Mouse (Mus musculus): Measurements from ENCODE around the gene Ddr2. TPM values are rescaled to one million over a fixed set of nuclear protein-coding genes. Genes with fewer than 3 reads are reported as not detected.
A peak's percentile ranks its signal among the peaks of the same experiment; 100 is the strongest.

The Ddr2 gene
- polyA plus RNA-seq, 1 experiment from 2014 or later, result 38.6 TPM

GRCm38 (mm10) chr1:169953106-169953505 is 157.5 kb downstream of the Ddr2 start:
- H3K4me2 ChIP-seq (replicated peaks), result no peak overlapping the region
- H3K4me1 ChIP-seq (replicated peaks), result no peaks in the 10 kb centered on the region
- H3K9ac ChIP-seq, result no peak overlapping the region
- no peaks in the 10 kb centered on the region for H3K27me3 ChIP-seq (replicated peaks)
- no peak overlapping the region for H3K27ac ChIP-seq
- ATAC-seq, result no peak
- H3K4me3 ChIP-seq (replicated peaks), result no peak overlapping the region
- peaks cover 23% of the 10 kb centered on the region for H3K36me3 ChIP-seq
- H3K9me3 ChIP-seq, result no peaks in the 10 kb centered on the region
- whole genome bisulfite sequencing, result 92% methylated on average over 10 of the region's 10 CpGs

- no peak overlapping the region for H3K4me2 ChIP-seq (replicated peaks)
- H3K36me3 ChIP-seq, result peaks cover 23% of the 10 kb centered on the region
- no peaks in the 10 kb centered on the region for H3K4me1 ChIP-seq (replicated peaks)
- WGBS, result 96% methylated on average over 10 of the region's 10 CpGs
- no peak overlapping the region for H3K4me3 ChIP-seq (replicated peaks)
- no peak overlapping the region for H3K27ac ChIP-seq
- ATAC-seq, result no peak
- H3K9me3 ChIP-seq, result no peaks in the 10 kb centered on the region
- no peak overlapping the region for H3K9ac ChIP-seq
- no peaks in the 10 kb centered on the region for H3K27me3 ChIP-seq (replicated peaks)
These were observed 157.9 kb downstream of the Ddr2 start for GRCm38 (mm10) chr1:169952636-169953035.

DNA sequence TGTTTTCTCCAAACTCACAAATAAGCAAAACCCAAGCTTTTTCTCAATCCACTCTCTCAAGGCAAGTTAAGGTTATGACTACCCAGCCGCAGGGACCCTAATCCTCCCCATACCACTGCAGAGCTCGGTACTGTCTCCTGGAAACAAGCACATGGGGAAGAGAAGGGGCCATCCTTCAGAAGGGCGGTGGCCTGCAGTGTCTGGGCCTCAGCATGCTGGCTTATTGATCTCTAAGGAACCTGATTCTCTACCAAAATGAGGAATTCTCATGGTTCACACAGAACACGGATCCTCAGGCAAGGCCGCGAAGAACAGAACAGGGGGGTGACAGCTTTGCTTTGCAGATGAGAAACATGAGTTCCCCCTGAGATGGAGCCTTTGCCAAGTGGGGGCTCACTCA is 159.0 kb downstream of the Ddr2 start:
- Histone ChIP-seq H3K27me3 (replicated peaks) (no peaks in the 10 kb centered on the region), H3K4me3 (replicated peaks) (no peak overlapping the region), H3K9me3 (no peaks in the 10 kb centered on the region), H3K4me2 (replicated peaks) (no peak overlapping the region), H3K9ac (no peak overlapping the region), H3K4me1 (replicated peaks) (no peaks in the 10 kb centered on the region), H3K27ac (no peak overlapping the region), H3K36me3 (peaks cover 23% of the 10 kb centered on the region)
- WGBS, result 91% methylated on average over 6 of the region's 6 CpGs
- no peak for ATAC-seq

- 93% methylated on average over 4 of the region's 4 CpGs for WGBS
- Histone ChIP-seq H3K4me3 (replicated peaks) (no peak overlapping the region), H3K4me1 (replicated peaks) (no peaks in the 10 kb centered on the region), H3K27me3 (replicated peaks) (no peaks in the 10 kb centered on the region), H3K27ac (no peak overlapping the region), H3K9me3 (no peaks in the 10 kb centered on the region), H3K4me2 (replicated peaks) (no peak overlapping the region), H3K36me3 (peaks cover 17% of the 10 kb centered on the region), H3K9ac (no peak overlapping the region)
- ATAC-seq, result no peak
These were observed 159.9 kb downstream of the Ddr2 start for GRCm38 (mm10) chr1:169950651-169951050.

DNA sequence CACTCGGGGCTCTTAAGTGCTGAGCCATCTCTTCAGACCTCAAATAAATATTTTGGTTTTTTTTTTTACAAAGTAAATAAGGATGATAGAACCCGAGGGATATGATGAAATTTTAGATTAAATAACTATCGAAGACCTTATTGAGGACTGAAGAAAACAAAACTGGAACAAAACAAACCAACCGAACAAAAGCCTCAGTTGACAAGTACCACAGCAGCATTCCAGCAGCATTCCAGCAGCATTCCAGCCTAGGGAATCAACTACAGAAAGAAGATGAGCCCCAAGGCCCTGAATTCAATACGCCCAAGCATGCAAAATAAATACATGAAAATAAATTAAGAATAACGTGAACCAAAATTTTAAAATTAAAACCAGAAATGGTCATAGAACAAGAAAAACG is 160.6 kb downstream of the Ddr2 start:
- no peak overlapping the region for H3K4me2 ChIP-seq (replicated peaks)
- WGBS, result 59% methylated on average over 7 of the region's 7 CpGs
- no peaks in the 10 kb centered on the region for H3K4me1 ChIP-seq (replicated peaks)
- no peaks in the 10 kb centered on the region for H3K9me3 ChIP-seq
- no peaks in the 10 kb centered on the region for H3K27me3 ChIP-seq (replicated peaks)
- H3K9ac ChIP-seq, result no peak overlapping the region
- H3K27ac ChIP-seq, result no peak overlapping the region
- H3K4me3 ChIP-seq (replicated peaks), result no peak overlapping the region
- ATAC-seq, result no peak
- peaks cover 15% of the 10 kb centered on the region; the same call in 1 of the 2 replicates for H3K36me3 ChIP-seq

DNA sequence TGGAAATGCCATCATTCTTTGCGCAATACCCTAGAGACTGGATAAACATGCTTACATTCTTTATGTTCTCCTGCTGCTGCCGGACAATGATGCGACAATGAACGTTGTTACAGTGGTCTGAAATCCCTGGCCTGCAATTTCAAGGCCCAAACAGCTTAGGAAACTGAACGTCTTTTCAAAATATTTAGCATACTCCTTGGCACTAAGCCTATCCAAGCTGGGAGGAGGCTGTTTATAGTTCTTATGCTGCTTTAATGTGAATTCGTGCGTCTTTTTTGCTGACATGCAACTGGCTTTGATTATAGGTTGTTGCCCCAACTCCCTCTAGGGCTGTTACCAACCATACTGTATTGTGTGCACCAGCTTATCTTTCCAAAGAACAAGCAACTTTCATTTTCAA is 161.7 kb downstream of the Ddr2 start:
- 56% methylated on average over 7 of the region's 7 CpGs for WGBS
- no peaks in the 10 kb centered on the region for H3K4me1 ChIP-seq (replicated peaks)

GRCm38 (mm10) chr1:169948280-169948679 is 162.3 kb downstream of the Ddr2 start:
- H3K36me3 ChIP-seq, result peaks cover 6% of the 10 kb centered on the region; the same call in 1 of the 2 replicates
- H3K9ac ChIP-seq, result no peak overlapping the region
- no peaks in the 10 kb centered on the region for H3K27me3 ChIP-seq (replicated peaks)
- H3K4me1 ChIP-seq (replicated peaks), result no peaks in the 10 kb centered on the region
- H3K27ac ChIP-seq, result no peak overlapping the region
- H3K4me2 ChIP-seq (replicated peaks), result no peak overlapping the region
- ATAC-seq, result no peak
- H3K4me3 ChIP-seq (replicated peaks), result no peak overlapping the region
- 65% methylated on average over 7 of the region's 7 CpGs for WGBS
- no peaks in the 10 kb centered on the region for H3K9me3 ChIP-seq

More for the DNA sequence above, 161.7 kb downstream of the Ddr2 start:
- no peak for ATAC-seq
- H3K4me3 ChIP-seq (replicated peaks), result no peak overlapping the region
- H3K9me3 ChIP-seq, result no peaks in the 10 kb centered on the region
- no peaks in the 10 kb centered on the region for H3K27me3 ChIP-seq (replicated peaks)
- H3K36me3 ChIP-seq, result peaks cover 6% of the 10 kb centered on the region; the same call in 1 of the 2 replicates
- no peak overlapping the region for H3K4me2 ChIP-seq (replicated peaks)
- H3K27ac ChIP-seq, result no peak overlapping the region
- no peak overlapping the region for H3K9ac ChIP-seq

DNA sequence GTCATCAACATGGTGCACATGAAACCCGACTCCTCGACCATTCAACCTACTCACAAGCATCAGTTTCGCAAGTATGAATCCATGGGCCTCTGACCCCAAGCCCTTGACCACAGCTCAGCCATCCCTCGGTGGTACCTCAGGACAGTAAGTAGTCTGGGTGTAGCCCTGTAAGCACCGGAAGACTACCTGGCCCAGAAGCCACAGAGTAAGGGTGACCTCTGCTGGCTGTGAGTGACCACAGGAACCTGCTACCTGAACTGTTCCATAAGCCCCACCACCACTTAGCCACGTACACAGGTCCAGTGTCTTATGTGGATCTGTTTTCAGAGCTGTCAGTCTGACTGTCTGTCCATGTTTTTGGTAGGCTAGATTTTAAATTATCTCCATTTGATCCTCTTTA is 162.9 kb downstream of the Ddr2 start:
- Histone ChIP-seq H3K4me3 (replicated peaks) (no peak overlapping the region), H3K27me3 (replicated peaks) (no peaks in the 10 kb centered on the region), H3K9me3 (no peaks in the 10 kb centered on the region), H3K4me2 (replicated peaks) (no peak overlapping the region), H3K27ac (no peak overlapping the region), H3K4me1 (replicated peaks) (no peaks in the 10 kb centered on the region), H3K36me3 (peaks cover 6% of the 10 kb centered on the region; the same call in 1 of the 2 replicates), H3K9ac (no peak overlapping the region)
- no peak for ATAC-seq
- 75% methylated on average over 6 of the region's 6 CpGs for WGBS

DNA sequence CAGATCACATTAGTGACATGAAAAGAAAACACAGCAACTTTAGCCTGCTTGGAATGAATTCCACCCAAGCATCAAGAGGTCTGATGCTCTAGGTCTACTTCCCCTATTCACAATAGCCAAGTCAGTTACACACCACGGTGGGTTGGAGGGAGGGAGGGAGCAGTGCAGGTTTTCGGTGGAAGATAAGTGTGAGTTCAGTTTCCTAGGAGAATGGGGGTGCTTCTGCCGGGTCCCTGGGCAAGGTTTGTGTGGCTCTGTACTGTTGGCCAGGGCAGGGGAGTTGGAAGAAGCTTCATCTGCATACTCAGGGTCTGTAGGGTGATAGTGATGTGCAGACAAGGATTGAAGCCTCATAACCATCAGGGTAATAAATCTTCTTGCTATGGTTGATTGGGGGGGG is 164.6 kb downstream of the Ddr2 start:
- WGBS, result 84% methylated on average over 3 of the region's 3 CpGs
- ATAC-seq, result no peak
- H3K9me3 ChIP-seq, result no peaks in the 10 kb centered on the region

GRCm38 (mm10) chr1:169939345-169939744 is 171.2 kb downstream of the Ddr2 start:
- H3K27me3 ChIP-seq (replicated peaks), result no peaks in the 10 kb centered on the region
- H3K4me2 ChIP-seq (replicated peaks), result no peak overlapping the region
- no peak overlapping the region for H3K27ac ChIP-seq
- H3K4me3 ChIP-seq (replicated peaks), result no peak overlapping the region
- no peaks in the 10 kb centered on the region for H3K9me3 ChIP-seq
- no peaks in the 10 kb centered on the region for H3K4me1 ChIP-seq (replicated peaks)
- ATAC-seq, result no peak
- WGBS, result 4% methylated on average over 2 of the region's 2 CpGs
- H3K9ac ChIP-seq, result no peak overlapping the region
- no peaks in the 10 kb centered on the region for H3K36me3 ChIP-seq

More for the DNA sequence above, 164.6 kb downstream of the Ddr2 start:
- Histone ChIP-seq H3K27me3 (replicated peaks) (no peaks in the 10 kb centered on the region), H3K4me2 (replicated peaks) (no peak overlapping the region), H3K9ac (no peak overlapping the region), H3K27ac (no peak overlapping the region), H3K4me3 (replicated peaks) (no peak overlapping the region), H3K4me1 (replicated peaks) (no peaks in the 10 kb centered on the region), H3K36me3 (peaks cover 3% of the 10 kb centered on the region; the same call in 1 of the 2 replicates)

GRCm38 (mm10) chr1:169934005-169934725 is 176.4 kb downstream of the Ddr2 start:
- ATAC-seq, result no peak
- WGBS, result 52% methylated on average over 16 of the region's 16 CpGs
- H3K27me3 ChIP-seq (replicated peaks), result no peaks in the 10 kb centered on the region
- H3K27ac ChIP-seq, result no peak overlapping the region
- H3K36me3 ChIP-seq, result no peaks in the 10 kb centered on the region
- H3K4me1 ChIP-seq (replicated peaks), result no peaks in the 10 kb centered on the region
- H3K9ac ChIP-seq, result no peak overlapping the region
- H3K9me3 ChIP-seq, result no peaks in the 10 kb centered on the region
- H3K4me3 ChIP-seq (replicated peaks), result no peak overlapping the region
- H3K4me2 ChIP-seq (replicated peaks), result peak overlapping the region; percentile 20; the same call in 1 of the 2 replicates

- no peaks in the 10 kb centered on the region for H3K9me3 ChIP-seq
- H3K4me3 ChIP-seq (replicated peaks), result no peak overlapping the region
- no peak overlapping the region for H3K9ac ChIP-seq
- ATAC-seq, result no peak
- H3K36me3 ChIP-seq, result no peaks in the 10 kb centered on the region
- no peak overlapping the region for H3K4me2 ChIP-seq (replicated peaks)
- no peak overlapping the region for H3K27ac ChIP-seq
- H3K4me1 ChIP-seq (replicated peaks), result no peaks in the 10 kb centered on the region; the same call in 1 of the 2 replicates
- H3K27me3 ChIP-seq (replicated peaks), result no peaks in the 10 kb centered on the region
- 80% methylated on average over 7 of the region's 7 CpGs for WGBS
These were observed 178.3 kb downstream of the Ddr2 start for GRCm38 (mm10) chr1:169932122-169932746.

- Histone ChIP-seq H3K27me3 (replicated peaks) (no peaks in the 10 kb centered on the region), H3K4me3 (replicated peaks) (no peak overlapping the region), H3K27ac (no peak overlapping the region), H3K36me3 (no peaks in the 10 kb centered on the region), H3K4me2 (replicated peaks) (no peak overlapping the region), H3K9ac (no peak overlapping the region), H3K4me1 (replicated peaks) (no peaks in the 10 kb centered on the region; the same call in 1 of the 2 replicates), H3K9me3 (no peaks in the 10 kb centered on the region)
- no peak for ATAC-seq
- 74% methylated on average over 7 of the region's 7 CpGs for WGBS
These were observed 178.9 kb downstream of the Ddr2 start for GRCm38 (mm10) chr1:169931698-169932097.
